Mouse (Mus musculus): ENCODE results near the gene Gm49380. TPM values are rescaled to one million over a fixed set of nuclear protein-coding genes. Genes with fewer than 3 reads are reported as not detected.

Gene Gm49380
- polyA plus RNA-seq (2014; fragmentation: Illumina TruSeq; extraction: RNeasy Lipid Tissue Mini Kit (QIAGEN cat#74804); ENCODE audit: low read depth, low replicate concordance) = 0.66 TPM

GRCm38 (mm10) chr9:44113105-44113789 is at the start of gene Gm49380, which contains the start of gene Rnf26:
TSS of gene Gm49380 (minus strand) at chr9:44113500.
TSS of gene Rnf26 (minus strand) at chr9:44113517.

GRCm38 (mm10) chr9:44134101-44134850 is 21.0 kb upstream of the Gm49380 start, which contains the start of gene Mcam:
TSS of gene Mcam (plus strand) at chr9:44134469.

GRCm38 (mm10) chr9:44107110-44107509 is 6.2 kb downstream of the Gm49380 start, which contains the start of gene C1qtnf5:
TSS of gene C1qtnf5 (plus strand) at chr9:44107245.

GRCm38 (mm10) chr9:44101490-44101889 is 11.8 kb downstream of the Gm49380 start, which contains the start of gene Mfrp:
TSS of gene Mfrp (plus strand) at chr9:44101729.

GRCm38 (mm10) chr9:44066785-44067225 is 46.5 kb downstream of the Gm49380 start, which contains the start of gene Usp2:
TSS of gene Usp2 (plus strand) at chr9:44067021.

GRCm38 (mm10) chr9:44042836-44043707 is 70.2 kb downstream of the Gm49380 start, which contains the start of gene Thy1:
TSS of gene Thy1 (plus strand) at chr9:44043384.

Other genes with a start within 250 kb of the Gm49380 start
- gene Thy1, start 70.1 kb downstream of the Gm49380 start, polyA plus RNA-seq (2014; fragmentation: Illumina TruSeq; extraction: RNeasy Lipid Tissue Mini Kit (QIAGEN cat#74804); ENCODE audit: low read depth, low replicate concordance) = not detected
- 152 TPM for gene Usp2, start 46.5 kb downstream of the Gm49380 start, polyA plus RNA-seq (2014; fragmentation: Illumina TruSeq; extraction: RNeasy Lipid Tissue Mini Kit (QIAGEN cat#74804); ENCODE audit: low read depth, low replicate concordance)
- gene Mfrp, start 11.8 kb downstream of the Gm49380 start, polyA plus RNA-seq (2014; fragmentation: Illumina TruSeq; extraction: RNeasy Lipid Tissue Mini Kit (QIAGEN cat#74804); ENCODE audit: low read depth, low replicate concordance) = 0.14 TPM
- gene C1qtnf5, start 6.3 kb downstream of the Gm49380 start, polyA plus RNA-seq (2014; fragmentation: Illumina TruSeq; extraction: RNeasy Lipid Tissue Mini Kit (QIAGEN cat#74804); ENCODE audit: low read depth, low replicate concordance) = not detected
- 1.6 TPM for gene Rnf26, start within 50 bp of the Gm49380 start, polyA plus RNA-seq (2014; fragmentation: Illumina TruSeq; extraction: RNeasy Lipid Tissue Mini Kit (QIAGEN cat#74804); ENCODE audit: low read depth, low replicate concordance)
- 3.1 TPM for gene Mcam, start 21.0 kb upstream of the Gm49380 start, polyA plus RNA-seq (2014; fragmentation: Illumina TruSeq; extraction: RNeasy Lipid Tissue Mini Kit (QIAGEN cat#74804); ENCODE audit: low read depth, low replicate concordance)
- gene Cbl, start 120.5 kb upstream of the Gm49380 start, polyA plus RNA-seq (2014; fragmentation: Illumina TruSeq; extraction: RNeasy Lipid Tissue Mini Kit (QIAGEN cat#74804); ENCODE audit: low read depth, low replicate concordance) = 55.7 TPM
- 0.28 TPM for gene Ccdc153, start 127.2 kb upstream of the Gm49380 start, polyA plus RNA-seq (2014; fragmentation: Illumina TruSeq; extraction: RNeasy Lipid Tissue Mini Kit (QIAGEN cat#74804); ENCODE audit: low read depth, low replicate concordance)
- gene Pdzd3, start 138.0 kb upstream of the Gm49380 start, polyA plus RNA-seq (2014; fragmentation: Illumina TruSeq; extraction: RNeasy Lipid Tissue Mini Kit (QIAGEN cat#74804); ENCODE audit: low read depth, low replicate concordance) = not detected
- gene Nlrx1, start 155.1 kb upstream of the Gm49380 start, polyA plus RNA-seq (2014; fragmentation: Illumina TruSeq; extraction: RNeasy Lipid Tissue Mini Kit (QIAGEN cat#74804); ENCODE audit: low read depth, low replicate concordance) = not detected
- not detected for gene Abcg4, start 175.1 kb upstream of the Gm49380 start, polyA plus RNA-seq (2014; fragmentation: Illumina TruSeq; extraction: RNeasy Lipid Tissue Mini Kit (QIAGEN cat#74804); ENCODE audit: low read depth, low replicate concordance)
- 8.5 TPM for gene Hinfp, start 192.2 kb upstream of the Gm49380 start, polyA plus RNA-seq (2014; fragmentation: Illumina TruSeq; extraction: RNeasy Lipid Tissue Mini Kit (QIAGEN cat#74804); ENCODE audit: low read depth, low replicate concordance)
- gene C2cd2l, start 206.8 kb upstream of the Gm49380 start, polyA plus RNA-seq (2014; fragmentation: Illumina TruSeq; extraction: RNeasy Lipid Tissue Mini Kit (QIAGEN cat#74804); ENCODE audit: low read depth, low replicate concordance) = 0.56 TPM
- 1.9 TPM for gene Dpagt1, start 212.5 kb upstream of the Gm49380 start, polyA plus RNA-seq (2014; fragmentation: Illumina TruSeq; extraction: RNeasy Lipid Tissue Mini Kit (QIAGEN cat#74804); ENCODE audit: low read depth, low replicate concordance)
- 7.2 TPM for gene H2afx, start 221.2 kb upstream of the Gm49380 start, polyA plus RNA-seq (2014; fragmentation: Illumina TruSeq; extraction: RNeasy Lipid Tissue Mini Kit (QIAGEN cat#74804); ENCODE audit: low read depth, low replicate concordance)
- gene Hmbs, start 230.7 kb upstream of the Gm49380 start, polyA plus RNA-seq (2014; fragmentation: Illumina TruSeq; extraction: RNeasy Lipid Tissue Mini Kit (QIAGEN cat#74804); ENCODE audit: low read depth, low replicate concordance) = 12.6 TPM
- gene Vps11, start 248.2 kb upstream of the Gm49380 start, polyA plus RNA-seq (2014; fragmentation: Illumina TruSeq; extraction: RNeasy Lipid Tissue Mini Kit (QIAGEN cat#74804); ENCODE audit: low read depth, low replicate concordance) = 7.6 TPM